Mouse (Mus musculus): ENCODE measurements at regions not wholly inside any gene's neighbourhood (a gene's known extent, or its start where the extent isn't known, plus 50 kb on each side); places are given as distances from the start of the nearest gene placed in this dataset.

DNA sequence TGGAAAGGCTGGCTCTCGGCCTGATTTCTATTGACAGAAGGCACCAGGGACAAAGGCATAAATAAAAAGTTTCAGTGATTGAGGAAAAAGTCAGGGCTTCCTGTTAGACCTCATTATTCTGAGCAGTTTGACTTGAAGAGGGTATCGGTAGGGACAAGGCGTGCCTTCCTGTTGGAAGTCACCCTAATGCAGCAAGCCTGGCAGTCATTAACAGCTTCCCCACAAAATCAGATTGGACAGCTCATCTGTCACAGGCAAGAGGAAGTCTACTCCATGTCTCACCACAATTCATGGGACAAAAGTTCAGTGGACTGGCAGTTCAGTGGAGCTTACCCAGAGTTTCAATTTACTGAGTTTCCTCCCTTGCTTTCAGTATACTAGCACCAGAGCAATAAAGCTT, 715.5 kb downstream of the Fam181b start:
- Histone ChIP-seq H3K4me2 (replicated peaks; ENCODE audit: low read depth, low read length) (no peak overlapping the region), H3K9ac (replicated peaks; ENCODE audit: low read depth, low read length) (no peak overlapping the region), H3K9me3 (ENCODE audit: control insufficient read depth, low read depth, low read length) (no peaks in the 10 kb centered on the region), H3K4me1 (ENCODE audit: control insufficient read depth, insufficient read depth, low read length) (no peaks in the 10 kb centered on the region), H3K27me3 (ENCODE audit: control insufficient read depth, insufficient read depth, low read length) (no peaks in the 10 kb centered on the region), H3K27ac (ENCODE audit: low read length) (no peak overlapping the region), H3K36me3 (ENCODE audit: control insufficient read depth, insufficient read depth, low read length) (no peaks in the 10 kb centered on the region), H3K4me3 (ENCODE audit: low read depth, low read length) (no peak overlapping the region)
- no peak for ATAC-seq (ENCODE audit: insufficient number of reproducible peaks, insufficient read depth, low FRiP score, low read depth)
- WGBS = 18% methylated on average over 3 of the region's 3 CpGs

DNA sequence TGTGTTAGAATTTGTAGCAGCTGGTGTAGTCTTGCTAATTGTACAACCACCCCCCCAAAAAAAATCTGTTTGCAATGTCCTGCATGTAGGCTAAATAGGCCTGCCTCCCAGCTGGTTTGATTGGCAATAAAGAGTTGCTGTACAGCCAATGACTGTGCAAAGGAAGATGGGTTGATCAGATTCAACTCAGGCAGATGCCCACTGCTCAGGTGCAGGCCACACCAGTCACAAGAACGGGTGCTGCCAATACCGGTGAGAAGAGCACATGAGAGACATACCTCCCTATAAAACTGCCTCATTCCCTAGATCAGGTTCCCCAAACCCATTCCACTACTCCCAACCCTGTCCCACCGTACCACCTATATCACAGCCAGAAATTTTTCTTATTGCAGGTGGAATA, 756.0 kb downstream of the Fam181b start:
- no peak overlapping the region for H3K4me3 ChIP-seq (ENCODE audit: low read depth, low read length)
- WGBS = 84% methylated on average over 3 of the region's 3 CpGs
- H3K4me2 ChIP-seq (replicated peaks; ENCODE audit: low read depth, low read length) = no peak overlapping the region
- no peak overlapping the region for H3K9ac ChIP-seq (replicated peaks; ENCODE audit: low read depth, low read length)
- no peak for ATAC-seq (ENCODE audit: insufficient number of reproducible peaks, insufficient read depth, low FRiP score, low read depth)
- H3K36me3 ChIP-seq (ENCODE audit: control insufficient read depth, insufficient read depth, low read length) = no peaks in the 10 kb centered on the region
- no peak overlapping the region for H3K27ac ChIP-seq (ENCODE audit: low read length)
- no peaks in the 10 kb centered on the region for H3K4me1 ChIP-seq (ENCODE audit: control insufficient read depth, insufficient read depth, low read length)
- H3K9me3 ChIP-seq (ENCODE audit: control insufficient read depth, low read depth, low read length) = no peaks in the 10 kb centered on the region
- H3K27me3 ChIP-seq (ENCODE audit: control insufficient read depth, insufficient read depth, low read length) = no peaks in the 10 kb centered on the region

- H3K27ac ChIP-seq (ENCODE audit: low read length) = no peak overlapping the region
- H3K9ac ChIP-seq (replicated peaks; ENCODE audit: low read depth, low read length) = no peak overlapping the region
- ATAC-seq (ENCODE audit: insufficient number of reproducible peaks, insufficient read depth, low FRiP score, low read depth) = no peak
- no peaks in the 10 kb centered on the region for H3K9me3 ChIP-seq (ENCODE audit: control insufficient read depth, low read depth, low read length)
- H3K36me3 ChIP-seq (ENCODE audit: control insufficient read depth, insufficient read depth, low read length) = no peaks in the 10 kb centered on the region
- no peak overlapping the region for H3K4me3 ChIP-seq (ENCODE audit: low read depth, low read length)
- no peaks in the 10 kb centered on the region for H3K27me3 ChIP-seq (ENCODE audit: control insufficient read depth, insufficient read depth, low read length)
- 59% methylated on average over 2 of the region's 2 CpGs for WGBS
- H3K4me1 ChIP-seq (ENCODE audit: control insufficient read depth, insufficient read depth, low read length) = no peaks in the 10 kb centered on the region
- no peak overlapping the region for H3K4me2 ChIP-seq (replicated peaks; ENCODE audit: low read depth, low read length)
Observed at GRCm38 (mm10) chr7:93836169-93836568, 756.5 kb downstream of the Fam181b start.

DNA sequence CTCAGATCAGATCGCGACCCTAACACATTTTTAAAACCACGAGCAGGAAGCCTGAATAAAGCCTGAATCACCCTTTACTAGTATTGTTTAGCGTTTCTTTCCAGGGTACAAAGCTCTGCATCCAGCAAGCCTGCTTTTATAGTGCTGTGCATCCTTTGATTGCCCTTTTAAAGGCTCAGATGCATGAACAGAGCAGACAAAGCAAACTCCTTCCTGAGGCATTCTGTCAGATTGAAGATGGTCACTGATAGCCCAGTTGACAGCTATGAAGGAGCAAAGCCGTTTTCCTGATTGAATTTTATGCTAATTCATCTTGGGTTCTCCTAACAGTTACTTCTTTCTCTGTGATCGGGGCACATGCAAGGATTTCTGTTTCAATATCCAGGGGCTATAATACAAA, 775.4 kb downstream of the Fam181b start:
- Histone ChIP-seq H3K9ac (replicated peaks; ENCODE audit: low read depth, low read length) (no peak overlapping the region), H3K27me3 (ENCODE audit: control insufficient read depth, insufficient read depth, low read length) (no peaks in the 10 kb centered on the region), H3K4me2 (replicated peaks; ENCODE audit: low read depth, low read length) (no peak overlapping the region), H3K4me1 (ENCODE audit: control insufficient read depth, insufficient read depth, low read length) (no peaks in the 10 kb centered on the region), H3K4me3 (ENCODE audit: low read depth, low read length) (no peak overlapping the region), H3K36me3 (ENCODE audit: control insufficient read depth, insufficient read depth, low read length) (no peaks in the 10 kb centered on the region), H3K9me3 (ENCODE audit: control insufficient read depth, low read depth, low read length) (no peaks in the 10 kb centered on the region), H3K27ac (ENCODE audit: low read length) (no peak overlapping the region)
- WGBS = 73% methylated on average over 6 of the region's 6 CpGs
- no peak for ATAC-seq (ENCODE audit: insufficient number of reproducible peaks, insufficient read depth, low FRiP score, low read depth)

DNA sequence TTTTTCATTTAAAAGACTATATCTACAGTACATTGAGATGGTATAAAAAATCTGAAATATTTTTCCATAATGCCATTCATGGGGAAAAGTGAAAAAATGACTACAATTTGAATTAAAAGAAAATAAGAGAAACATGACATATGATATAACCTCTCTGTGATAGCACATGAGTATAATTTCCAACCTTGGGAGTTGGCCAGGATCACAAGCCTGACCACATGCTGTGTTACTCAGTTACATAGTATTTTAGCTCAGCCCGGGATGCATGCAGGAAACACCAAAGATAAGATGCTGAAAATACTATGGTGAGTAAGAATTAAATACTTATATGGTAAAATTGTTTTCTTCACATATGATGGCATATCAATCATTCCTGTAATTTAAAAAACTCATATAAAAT, 814.0 kb downstream of the Fam181b start:
- H3K27me3 ChIP-seq (ENCODE audit: control insufficient read depth, insufficient read depth, low read length) = no peaks in the 10 kb centered on the region
- no peak overlapping the region for H3K4me3 ChIP-seq (ENCODE audit: low read depth, low read length)
- no peak overlapping the region for H3K4me2 ChIP-seq (replicated peaks; ENCODE audit: low read depth, low read length)
- no peaks in the 10 kb centered on the region for H3K4me1 ChIP-seq (ENCODE audit: control insufficient read depth, insufficient read depth, low read length)
- H3K9me3 ChIP-seq (ENCODE audit: control insufficient read depth, low read depth, low read length) = no peaks in the 10 kb centered on the region
- no peak overlapping the region for H3K27ac ChIP-seq (ENCODE audit: low read length)
- ATAC-seq (ENCODE audit: insufficient number of reproducible peaks, insufficient read depth, low FRiP score, low read depth) = no peak
- no peak overlapping the region for H3K9ac ChIP-seq (replicated peaks; ENCODE audit: low read depth, low read length)
- WGBS = 83% methylated on average over 1 of the region's 1 CpGs
- no peaks in the 10 kb centered on the region for H3K36me3 ChIP-seq (ENCODE audit: control insufficient read depth, insufficient read depth, low read length)

DNA sequence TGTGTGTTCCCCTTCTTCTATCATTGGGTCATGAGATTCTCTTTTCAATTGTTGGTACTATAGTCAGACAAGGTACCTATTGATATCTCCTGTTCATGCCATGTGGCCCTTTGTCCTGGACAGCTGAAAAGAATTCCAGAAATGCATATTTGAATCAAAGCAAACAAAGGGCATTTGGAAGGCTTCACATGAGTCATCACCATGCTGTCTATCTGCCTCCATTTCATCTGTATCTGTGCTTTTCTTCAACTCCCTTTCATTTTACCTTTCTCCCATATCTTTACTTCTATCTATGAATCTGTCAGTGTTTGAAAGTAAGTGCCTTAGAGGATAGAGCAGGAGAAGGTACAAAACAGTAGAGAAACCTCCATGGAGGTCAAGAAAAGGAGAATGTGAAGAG, 817.3 kb downstream of the Fam181b start:
- Histone ChIP-seq H3K4me1 (ENCODE audit: control insufficient read depth, insufficient read depth, low read length) (no peaks in the 10 kb centered on the region), H3K36me3 (ENCODE audit: control insufficient read depth, insufficient read depth, low read length) (no peaks in the 10 kb centered on the region), H3K27me3 (ENCODE audit: control insufficient read depth, insufficient read depth, low read length) (no peaks in the 10 kb centered on the region), H3K27ac (ENCODE audit: low read length) (no peak overlapping the region), H3K9ac (replicated peaks; ENCODE audit: low read depth, low read length) (no peak overlapping the region), H3K4me2 (replicated peaks; ENCODE audit: low read depth, low read length) (no peak overlapping the region), H3K4me3 (ENCODE audit: low read depth, low read length) (no peak overlapping the region), H3K9me3 (ENCODE audit: control insufficient read depth, low read depth, low read length) (no peaks in the 10 kb centered on the region)
- ATAC-seq (ENCODE audit: insufficient number of reproducible peaks, insufficient read depth, low FRiP score, low read depth) = no peak

- H3K27ac ChIP-seq (ENCODE audit: low read length) = no peak overlapping the region
- H3K4me1 ChIP-seq (ENCODE audit: control insufficient read depth, insufficient read depth, low read length) = no peaks in the 10 kb centered on the region
- no peak overlapping the region for H3K4me3 ChIP-seq (ENCODE audit: low read depth, low read length)
- WGBS = 54% methylated on average over 2 of the region's 2 CpGs
- no peak for ATAC-seq (ENCODE audit: insufficient number of reproducible peaks, insufficient read depth, low FRiP score, low read depth)
- no peak overlapping the region for H3K4me2 ChIP-seq (replicated peaks; ENCODE audit: low read depth, low read length)
- no peaks in the 10 kb centered on the region for H3K36me3 ChIP-seq (ENCODE audit: control insufficient read depth, insufficient read depth, low read length)
- no peak overlapping the region for H3K9ac ChIP-seq (replicated peaks; ENCODE audit: low read depth, low read length)
- H3K9me3 ChIP-seq (ENCODE audit: control insufficient read depth, low read depth, low read length) = no peaks in the 10 kb centered on the region
- H3K27me3 ChIP-seq (ENCODE audit: control insufficient read depth, insufficient read depth, low read length) = no peaks in the 10 kb centered on the region
Observed at GRCm38 (mm10) chr7:93902770-93903169, 823.1 kb downstream of the Fam181b start.

DNA sequence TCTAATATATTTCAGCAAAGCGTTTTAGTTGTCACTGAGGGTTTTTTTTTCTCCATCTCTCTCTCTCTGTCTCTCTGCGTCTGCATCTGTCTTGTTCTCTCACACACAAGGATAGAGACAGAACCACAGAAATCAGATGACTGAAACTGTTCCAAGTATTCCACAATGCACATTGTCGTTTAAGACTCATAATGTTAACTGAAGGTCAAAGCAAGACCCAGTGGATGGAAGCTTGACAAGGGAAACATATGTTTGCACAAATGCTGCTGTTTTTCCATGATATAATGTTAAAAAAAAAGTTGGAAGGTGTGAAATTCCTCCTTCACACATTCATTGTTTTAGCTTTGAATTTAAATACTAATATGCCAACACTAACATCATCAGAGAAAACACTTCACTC, 857.3 kb downstream of the Fam181b start:
- Histone ChIP-seq H3K9ac (replicated peaks; ENCODE audit: low read depth, low read length) (no peak overlapping the region), H3K4me2 (replicated peaks; ENCODE audit: low read depth, low read length) (no peak overlapping the region), H3K4me3 (ENCODE audit: low read depth, low read length) (no peak overlapping the region), H3K9me3 (ENCODE audit: control insufficient read depth, low read depth, low read length) (no peaks in the 10 kb centered on the region), H3K27ac (ENCODE audit: low read length) (no peak overlapping the region), H3K36me3 (ENCODE audit: control insufficient read depth, insufficient read depth, low read length) (no peaks in the 10 kb centered on the region), H3K27me3 (ENCODE audit: control insufficient read depth, insufficient read depth, low read length) (no peaks in the 10 kb centered on the region), H3K4me1 (ENCODE audit: control insufficient read depth, insufficient read depth, low read length) (no peaks in the 10 kb centered on the region)
- WGBS = 75% methylated on average over 3 of the region's 3 CpGs
- no peak for ATAC-seq (ENCODE audit: insufficient number of reproducible peaks, insufficient read depth, low FRiP score, low read depth)

- Histone ChIP-seq H3K36me3 (ENCODE audit: control insufficient read depth, insufficient read depth, low read length) (no peaks in the 10 kb centered on the region), H3K9ac (replicated peaks; ENCODE audit: low read depth, low read length) (no peak overlapping the region), H3K4me2 (replicated peaks; ENCODE audit: low read depth, low read length) (no peak overlapping the region), H3K4me1 (ENCODE audit: control insufficient read depth, insufficient read depth, low read length) (no peaks in the 10 kb centered on the region), H3K9me3 (ENCODE audit: control insufficient read depth, low read depth, low read length) (no peaks in the 10 kb centered on the region), H3K27me3 (ENCODE audit: control insufficient read depth, insufficient read depth, low read length) (no peaks in the 10 kb centered on the region), H3K27ac (ENCODE audit: low read length) (no peak overlapping the region), H3K4me3 (ENCODE audit: low read depth, low read length) (no peak overlapping the region)
- 65% methylated on average over 3 of the region's 3 CpGs for WGBS
- ATAC-seq (ENCODE audit: insufficient number of reproducible peaks, insufficient read depth, low FRiP score, low read depth) = no peak
Observed at GRCm38 (mm10) chr7:93982103-93982502, 902.4 kb downstream of the Fam181b start.

Data from stomach, embryonic 14.5 days (tissue).